Mouse (Mus musculus) ovary, postnatal 10 days (tissue): Measurements from ENCODE around the gene Camsap3.

Source experiments
- DNase-seq: peaks from one replicate; pipeline ENCODE4 v3.0.0; 2022; ENCODE audit warnings: low spot score

The Camsap3 gene

GRCm38 (mm10) chr8:3656725-3657381 lies 69.8 kb downstream of the Camsap3 start:
- DNase-seq: no peak
